Mouse (Mus musculus) intestine, postnatal 0 days (tissue): ENCODE results near the gene Stap2. TPM values are rescaled to one million over a fixed set of nuclear protein-coding genes. Genes with fewer than 3 reads are reported as not detected.

ENCODE experiments used
- ATAC-seq: fragments of 200-750 bp; cut with Nextera tagmentation; 2 replicates; pipeline ENCODE4 v1.8.0; 2017; ENCODE audit warnings: mild to moderate bottlenecking, moderate TSS enrichment, moderate library complexity
- H3K27ac ChIP-seq: fragments of 300-500 bp; sonication (generic); 2 replicates; pipeline ENCODE4 v1.5.1; 2014; ENCODE audit warnings: mild to moderate bottlenecking, low read depth, low read length, moderate library complexity
- H3K27me3 ChIP-seq: fragments of 300-500 bp; sonication (generic); replicated peaks from 2 replicates; pipeline ENCODE4 v1.6.1; 2014; ENCODE audit warnings: low read length, mixed read lengths; ENCODE audit not compliant: control insufficient read depth, insufficient read depth
- H3K36me3 ChIP-seq: fragments of 300-500 bp; sonication (generic); 2 replicates; pipeline ENCODE4 v1.6.1; 2014; ENCODE audit warnings: mild to moderate bottlenecking, moderate library complexity; ENCODE audit not compliant: control insufficient read depth, insufficient read depth
- H3K4me1 ChIP-seq: fragments of 300-500 bp; sonication (generic); replicated peaks from 2 replicates; pipeline ENCODE4 v1.6.1; 2014; ENCODE audit warnings: antibody characterized with exemption, low read length, mixed read lengths; ENCODE audit not compliant: control insufficient read depth, insufficient read depth
- H3K4me2 ChIP-seq: fragments of 300-500 bp; sonication (generic); replicated peaks from 2 replicates; pipeline ENCODE4 v1.6.1; 2014; ENCODE audit warnings: low read depth, mild to moderate bottlenecking, moderate library complexity
- H3K4me3 ChIP-seq: fragments of 300-500 bp; sonication (generic); 2 replicates; pipeline ENCODE4 v1.5.1; 2014; ENCODE audit warnings: low read depth, low read length
- H3K9ac ChIP-seq: fragments of 300-500 bp; sonication (generic); 2 replicates; pipeline ENCODE4 v1.6.1; 2014; ENCODE audit warnings: mild to moderate bottlenecking, low read depth, low read length
- H3K9me3 ChIP-seq: fragments of 300-500 bp; sonication (generic); 2 replicates; pipeline ENCODE4 v1.6.1; 2016; ENCODE audit warnings: mixed run types; ENCODE audit not compliant: control insufficient read depth
- CTCF ChIP-seq: sonication (generic); IDR thresholded peaks from 2 replicates; pipeline ENCODE4 v1.5.1; 2016; ENCODE audit warnings: low read depth, mild to moderate bottlenecking, control low read depth, antibody characterized with exemption, moderate library complexity
- WGBS: fragments of 180-500 bp; shearing (Covaris S2); extraction: QIAGEN DNeasy Blood & Tissue Kit; methylation state at CpG from one replicate; pipeline ENCODE4 v1.1.7; 2014; 5-methylcytosine and 5-hydroxymethylcytosine counted together
- polyA plus RNA-seq: library from polyadenylated mRNA; unstranded; fragments of >200 nt; fragmentation: Nextera tagmentation; extraction: Ambion mirVana; gene quantifications from 2 replicates; pipeline ENCODE4 v1.2.1, GENCODE M21; 2015

Gene Stap2
- polyA plus RNA-seq, 1 experiment from 2014 or later = 82.8 TPM

DNA sequence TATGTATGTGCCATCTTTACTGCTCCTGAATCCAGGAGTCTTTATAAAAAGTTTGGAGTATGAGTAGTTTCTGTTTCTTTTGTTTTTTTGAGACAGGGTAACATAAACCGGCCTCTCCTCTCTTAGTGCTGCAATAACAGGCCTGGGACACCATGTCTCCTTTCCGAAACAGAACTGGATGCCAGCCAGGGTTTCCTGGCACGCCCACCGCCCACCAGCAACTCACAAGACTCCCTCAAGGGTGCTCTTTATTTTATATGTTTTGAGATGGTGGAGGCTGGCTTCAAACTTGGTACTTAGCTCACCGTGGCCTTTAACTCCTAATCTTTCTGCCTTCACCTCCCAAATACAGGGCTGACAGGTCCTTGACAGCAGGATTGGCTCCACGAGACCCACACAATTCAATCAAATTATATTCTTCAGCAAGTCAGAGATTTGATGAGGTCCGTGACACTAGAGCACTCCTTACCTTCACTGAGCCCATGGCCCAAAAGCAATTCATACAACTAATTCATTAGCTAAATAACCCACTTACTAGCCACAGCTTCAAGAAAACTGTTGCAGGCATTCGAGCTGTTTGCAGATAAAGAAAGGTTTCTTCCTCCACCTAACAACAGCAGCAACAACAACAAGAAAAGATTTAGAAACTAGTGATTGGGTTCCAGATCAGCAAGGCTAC is 33.3 kb upstream of the Stap2 start:
- Histone ChIP-seq H3K4me1 (peaks cover 11% of the 10 kb centered on the region; the same call in 1 of the 2 replicates), H3K27ac (no peak overlapping the region), H3K4me3 (no peak overlapping the region), H3K9me3 (no peaks in the 10 kb centered on the region), H3K4me2 (no peak overlapping the region), H3K36me3 (peaks cover 3% of the 10 kb centered on the region; the same call in 1 of the 2 replicates), H3K27me3 (no peaks in the 10 kb centered on the region), H3K9ac (0 out of 2 replicates have a peak overlapping the region, but pooled peaks have one; percentile 2)
- WGBS = 87% methylated on average over 8 of the region's 8 CpGs
- no peak for TF ChIP-seq CTCF
- ATAC-seq = no peak

DNA sequence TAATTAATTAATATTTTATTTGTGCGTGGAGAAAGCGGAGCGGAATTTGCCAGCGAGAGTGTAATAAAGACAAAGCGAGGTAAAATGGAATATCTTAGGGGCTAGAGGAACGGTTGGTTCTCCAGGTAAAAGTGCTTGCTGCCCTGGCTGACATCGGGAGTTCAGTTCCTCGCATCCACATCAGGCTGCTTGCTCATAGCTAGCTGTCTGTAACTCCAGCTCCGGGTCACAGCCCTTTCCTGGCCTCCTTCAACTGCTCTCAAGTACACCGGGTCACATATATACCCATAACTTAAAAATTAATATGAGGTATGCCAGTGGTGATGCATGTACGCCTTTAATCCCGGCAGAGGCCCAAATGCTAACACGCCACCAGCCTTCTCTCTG is 31.5 kb upstream of the Stap2 start:
- peak overlapping the region; percentile 70 for H3K4me2 ChIP-seq
- no peaks in the 10 kb centered on the region for H3K9me3 ChIP-seq
- no peaks in the 10 kb centered on the region for H3K27me3 ChIP-seq
- H3K4me1 ChIP-seq = peaks cover 16% of the 10 kb centered on the region
- WGBS = 36% methylated on average over 13 of the region's 13 CpGs
- no peak overlapping the region for H3K27ac ChIP-seq
- H3K36me3 ChIP-seq = peaks cover 5% of the 10 kb centered on the region; the same call in 1 of the 2 replicates
- TF ChIP-seq CTCF = no peak
- ATAC-seq = no peak
- no peak overlapping the region for H3K9ac ChIP-seq
- peak overlapping the region; percentile 80 for H3K4me3 ChIP-seq

DNA sequence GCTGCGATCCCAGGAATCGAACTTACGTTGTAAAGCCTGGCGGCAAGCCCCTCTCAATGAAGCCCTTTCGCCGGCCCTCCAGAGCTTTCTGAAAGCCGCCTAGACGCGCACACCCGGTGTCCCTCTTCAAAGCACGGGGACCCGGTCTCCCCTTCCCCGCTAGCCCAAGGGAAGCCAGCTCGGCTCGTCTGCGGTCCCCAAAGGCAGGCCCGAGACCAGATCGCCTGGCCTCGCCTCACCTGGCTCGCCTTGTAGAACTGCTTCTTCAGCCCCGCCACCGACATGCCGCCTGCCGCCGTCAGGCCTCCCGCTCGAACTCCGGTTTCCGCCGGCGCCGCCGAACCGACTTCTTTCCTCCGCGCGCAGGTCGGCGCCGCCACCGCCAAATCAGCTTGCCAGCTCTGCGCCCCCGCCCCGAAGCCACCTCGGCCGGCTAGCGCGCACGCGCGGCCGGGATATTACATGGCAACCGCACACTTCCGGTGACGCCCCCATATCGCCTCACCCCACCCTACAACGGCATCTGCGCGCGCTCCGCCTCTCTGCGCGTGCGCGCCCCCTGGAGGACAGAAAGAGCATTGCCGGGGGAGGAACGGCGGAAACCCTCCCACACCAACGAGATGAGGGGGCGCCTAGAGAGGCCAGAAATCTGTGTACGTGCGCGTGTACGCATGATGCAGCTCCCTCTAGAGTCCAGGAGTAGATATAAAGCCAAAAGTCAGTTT is 31.0 kb upstream of the Stap2 start, which contains the start of gene Sh3gl1:
TSS of gene Sh3gl1 (minus strand) at position 460 of the 725 bp plus-strand sequence.
- Histone ChIP-seq H3K9ac (peak within 1 kb of the TSS; percentile 90), H3K27me3 (no peaks in the 10 kb centered on the region), H3K4me2 (peak within 1 kb of the TSS; percentile 70), H3K4me3 (peak within 1 kb of the TSS; percentile 80), H3K4me1 (peaks cover 16% of the 10 kb centered on the region), H3K9me3 (no peaks in the 10 kb centered on the region), H3K27ac (peak within 1 kb of the TSS; percentile 90), H3K36me3 (peaks cover 5% of the 10 kb centered on the region; the same call in 1 of the 2 replicates)
- peak; percentile 86 for ATAC-seq
- peak; percentile 100 for TF ChIP-seq CTCF
- under 1% methylated on average over 74 of the region's 74 CpGs for WGBS

DNA sequence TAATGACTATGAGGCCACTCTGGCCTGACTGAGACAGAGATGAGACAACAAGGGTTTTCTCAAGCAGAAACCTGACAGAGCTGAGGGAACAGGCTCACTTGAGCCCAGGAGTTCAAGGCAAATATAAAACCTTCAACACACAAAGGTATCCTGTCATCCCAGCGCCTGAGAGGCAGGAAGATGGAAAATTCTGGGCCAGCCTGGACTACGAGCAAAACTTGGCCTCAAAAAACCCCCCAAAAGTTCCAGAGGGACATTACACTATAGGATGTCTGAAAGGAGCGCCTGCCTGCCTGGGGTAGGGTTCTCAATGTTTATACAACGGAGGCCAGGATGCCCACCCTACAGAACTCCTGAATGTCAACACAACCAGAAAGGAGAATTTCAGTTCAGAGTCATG is 29.8 kb upstream of the Stap2 start:
- Histone ChIP-seq H3K9me3 (no peaks in the 10 kb centered on the region), H3K4me3 (peak overlapping the region; percentile 80), H3K27ac (no peak overlapping the region), H3K4me1 (peaks cover 10% of the 10 kb centered on the region), H3K9ac (peak overlapping the region; percentile 90; the same call in 1 of the 2 replicates), H3K36me3 (peaks cover 8% of the 10 kb centered on the region; the same call in 1 of the 2 replicates), H3K27me3 (no peaks in the 10 kb centered on the region), H3K4me2 (peak overlapping the region; percentile 70)
- 58% methylated on average over 4 of the region's 4 CpGs for WGBS
- TF ChIP-seq CTCF = no peak
- no peak for ATAC-seq

DNA sequence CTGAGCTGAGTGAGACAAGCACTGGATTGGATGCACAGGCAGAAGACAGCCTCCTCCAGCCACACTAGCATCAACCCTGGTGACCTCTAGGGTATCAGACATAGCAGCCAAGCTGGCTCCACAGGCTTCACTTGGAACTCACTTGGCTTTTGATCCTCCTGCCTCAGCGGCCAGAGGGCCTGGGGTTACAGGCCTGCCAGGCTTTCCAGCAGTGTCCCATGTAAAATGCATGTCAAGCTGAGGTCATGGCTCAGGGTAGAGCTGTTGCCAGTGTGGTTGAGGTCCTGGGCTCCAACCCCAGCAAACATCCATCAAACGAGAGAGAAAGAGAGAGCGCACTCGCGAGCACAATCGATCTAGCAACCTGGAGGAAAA is 29.3 kb upstream of the Stap2 start:
- Histone ChIP-seq H3K9ac (0 out of 2 replicates have a peak overlapping the region, but pooled peaks have one; percentile 23), H3K27me3 (no peaks in the 10 kb centered on the region), H3K27ac (peak overlapping the region; percentile 87), H3K36me3 (peaks cover 9% of the 10 kb centered on the region; the same call in 1 of the 2 replicates), H3K4me2 (peak overlapping the region; percentile 70), H3K4me3 (no peak overlapping the region), H3K9me3 (no peaks in the 10 kb centered on the region), H3K4me1 (peaks cover 10% of the 10 kb centered on the region)
- no peak for ATAC-seq
- no peak for TF ChIP-seq CTCF
- 84% methylated on average over 6 of the region's 6 CpGs for WGBS

DNA sequence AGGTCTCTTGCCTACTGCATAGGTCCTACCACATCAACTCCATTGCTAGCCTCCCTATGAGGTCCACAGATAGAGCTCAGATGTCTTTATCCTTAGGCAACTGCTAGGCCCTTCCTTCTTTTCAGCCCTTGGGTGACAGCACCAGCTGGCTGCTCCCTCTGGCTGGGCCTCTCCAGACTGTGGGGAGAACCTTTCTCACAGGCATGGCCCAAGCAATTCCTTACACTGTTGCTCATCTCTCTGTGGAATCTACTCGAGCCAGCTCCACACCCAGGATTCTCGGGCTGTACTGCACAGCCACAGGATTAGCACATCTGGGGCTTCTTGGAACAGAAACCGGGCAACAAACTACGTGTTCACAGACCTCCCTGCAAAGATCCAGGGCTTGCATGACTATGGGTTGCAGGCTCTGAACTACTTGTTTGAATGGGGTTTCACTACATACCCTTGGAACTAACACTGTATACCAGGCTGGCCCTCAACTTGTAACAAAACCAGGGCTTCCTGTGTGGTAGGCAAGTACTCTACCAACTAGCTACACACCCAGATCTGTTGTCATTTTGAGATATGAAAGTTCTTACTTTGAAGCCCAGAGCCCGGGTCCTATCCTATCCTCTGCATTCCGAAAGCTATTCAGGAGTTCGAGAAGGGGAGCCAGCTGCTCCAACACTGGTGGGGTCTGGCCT is 28.8 kb upstream of the Stap2 start:
- WGBS = 74% methylated on average over 7 of the region's 7 CpGs
- peak overlapping the region; percentile 70 for H3K4me2 ChIP-seq
- H3K27ac ChIP-seq = peak overlapping the region; percentile 87; the same call in 1 of the 2 replicates
- H3K36me3 ChIP-seq = peaks cover 9% of the 10 kb centered on the region; the same call in 1 of the 2 replicates
- no peak for TF ChIP-seq CTCF
- H3K4me3 ChIP-seq = no peak overlapping the region
- H3K9ac ChIP-seq = no peak overlapping the region
- no peaks in the 10 kb centered on the region for H3K27me3 ChIP-seq
- H3K4me1 ChIP-seq = peaks cover 10% of the 10 kb centered on the region
- no peaks in the 10 kb centered on the region for H3K9me3 ChIP-seq
- no peak for ATAC-seq
